Mouse (Mus musculus): Measurements from ENCODE around the gene Eml1. TPM values are rescaled to one million over a fixed set of nuclear protein-coding genes. Genes with fewer than 3 reads are reported as not detected.

Gene Eml1
- polyA plus RNA-seq, 1 experiment from 2014 or later: 63.7 TPM

DNA sequence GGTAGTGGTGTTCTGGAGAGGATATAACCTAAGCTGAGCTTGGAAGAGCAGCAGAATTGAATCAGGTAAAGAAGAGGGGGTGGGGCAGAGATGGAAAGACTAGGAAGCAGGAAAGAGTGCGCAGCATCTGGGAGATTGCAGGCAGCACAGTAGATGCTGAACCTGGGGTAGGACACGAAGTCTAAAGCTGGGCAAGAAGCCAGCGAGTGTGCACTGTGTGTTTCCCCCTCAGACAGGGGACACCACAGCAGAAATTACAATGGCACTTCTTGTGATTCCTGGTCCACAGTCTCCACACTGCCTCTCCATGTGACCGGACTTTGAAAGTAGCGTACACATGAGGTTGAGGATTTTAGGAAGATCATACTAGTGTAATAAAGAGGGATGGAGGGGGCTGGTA is 79.8 kb downstream of the Eml1 start:
- H3K36me3 ChIP-seq: no peaks in the 10 kb centered on the region
- H3K4me3 ChIP-seq (replicated peaks): no peak overlapping the region
- H3K4me1 ChIP-seq (replicated peaks): peaks cover 10% of the 10 kb centered on the region
- 67% methylated on average over 5 of the region's 5 CpGs for WGBS
- peak overlapping the region; percentile 22; the same call in 1 of the 2 replicates for H3K27ac ChIP-seq
- no peaks in the 10 kb centered on the region for H3K27me3 ChIP-seq (replicated peaks)
- H3K9me3 ChIP-seq: no peaks in the 10 kb centered on the region
- H3K4me2 ChIP-seq (replicated peaks): no peak overlapping the region
- ATAC-seq: no peak
- no peak overlapping the region for H3K9ac ChIP-seq

DNA sequence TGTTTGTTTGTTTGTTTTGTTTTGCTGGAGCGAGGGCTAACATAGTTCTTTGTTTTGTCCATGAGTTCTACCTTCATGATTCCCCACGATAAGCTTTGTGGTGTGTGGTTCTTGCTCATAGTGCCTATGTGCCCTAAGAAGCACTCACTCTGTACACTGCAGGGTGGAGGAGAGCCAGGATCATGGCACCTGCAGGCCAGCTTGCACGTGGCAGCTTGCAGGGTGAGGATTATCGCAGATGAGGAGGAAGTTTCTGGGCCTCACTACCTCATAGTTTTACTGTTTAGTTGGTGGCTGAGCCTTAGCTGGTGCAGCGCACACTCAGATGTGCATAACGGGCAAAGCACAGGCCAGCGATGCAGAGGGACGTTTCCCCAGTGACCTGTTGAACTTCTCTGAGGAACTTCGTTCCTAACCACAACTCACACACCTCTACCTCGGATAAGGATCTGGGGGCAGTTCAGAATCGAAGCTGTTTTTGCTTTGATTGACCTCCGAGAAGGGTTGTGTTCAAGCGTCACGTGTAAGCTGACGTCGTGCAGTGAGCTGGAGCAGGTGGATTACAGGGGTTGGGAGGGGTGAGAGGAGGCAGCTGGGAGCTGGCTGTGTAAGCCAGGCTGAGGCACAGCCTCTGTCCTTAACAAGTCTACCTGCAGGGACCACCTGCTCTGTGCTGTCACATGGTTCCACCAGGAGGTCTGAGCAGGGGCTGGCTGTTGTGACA is 81.6 kb downstream of the Eml1 start:
- Histone ChIP-seq H3K4me1 (replicated peaks) (peaks cover 10% of the 10 kb centered on the region), H3K27ac (no peak overlapping the region), H3K36me3 (no peaks in the 10 kb centered on the region), H3K4me2 (replicated peaks) (0 out of 2 replicates have a peak overlapping the region, but pooled peaks have one; percentile 13), H3K27me3 (replicated peaks) (no peaks in the 10 kb centered on the region), H3K9me3 (no peaks in the 10 kb centered on the region), H3K9ac (no peak overlapping the region), H3K4me3 (replicated peaks) (no peak overlapping the region)
- WGBS: 49% methylated on average over 16 of the region's 16 CpGs
- ATAC-seq: peak; percentile 77

GRCm38 (mm10) chr12:108453561-108454044 is 82.8 kb downstream of the Eml1 start:
- Histone ChIP-seq H3K27ac (no peak overlapping the region), H3K36me3 (no peaks in the 10 kb centered on the region)

DNA sequence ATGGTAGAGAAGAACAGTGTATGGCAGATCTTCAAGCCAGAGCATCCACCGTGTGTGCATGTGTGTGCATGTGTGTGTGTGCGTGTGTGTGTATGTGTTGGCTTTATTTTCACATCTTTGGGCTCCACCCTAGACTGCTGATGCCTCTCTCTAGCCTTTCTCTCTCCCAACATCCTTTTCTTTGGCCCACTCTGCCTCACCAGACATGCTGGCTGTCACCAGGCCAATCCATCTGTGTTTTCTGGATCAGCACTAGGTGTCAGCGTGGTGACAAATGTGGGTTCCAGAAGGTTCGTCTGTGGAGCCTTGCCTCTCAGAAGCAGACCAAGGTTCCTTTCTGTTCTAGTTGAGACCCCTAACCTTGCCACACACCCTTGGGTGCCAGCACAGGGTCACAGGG is 84.2 kb downstream of the Eml1 start:
- Histone ChIP-seq H3K4me2 (replicated peaks) (no peak overlapping the region), H3K9me3 (no peaks in the 10 kb centered on the region), H3K4me1 (replicated peaks) (peaks cover 5% of the 10 kb centered on the region; the same call in 1 of the 2 replicates), H3K9ac (no peak overlapping the region), H3K36me3 (no peaks in the 10 kb centered on the region), H3K27me3 (replicated peaks) (no peaks in the 10 kb centered on the region), H3K27ac (no peak overlapping the region), H3K4me3 (replicated peaks) (no peak overlapping the region)
- no peak for ATAC-seq
- WGBS: 83% methylated on average over 4 of the region's 4 CpGs

More at GRCm38 (mm10) chr12:108453561-108454044, 82.8 kb downstream of the Eml1 start:
- H3K27me3 ChIP-seq (replicated peaks): no peaks in the 10 kb centered on the region
- peaks cover 10% of the 10 kb centered on the region for H3K4me1 ChIP-seq (replicated peaks)
- 78% methylated on average over 8 of the region's 8 CpGs for WGBS
- no peaks in the 10 kb centered on the region for H3K9me3 ChIP-seq
- ATAC-seq: no peak
- H3K4me2 ChIP-seq (replicated peaks): no peak overlapping the region
- no peak overlapping the region for H3K4me3 ChIP-seq (replicated peaks)
- H3K9ac ChIP-seq: no peak overlapping the region

DNA sequence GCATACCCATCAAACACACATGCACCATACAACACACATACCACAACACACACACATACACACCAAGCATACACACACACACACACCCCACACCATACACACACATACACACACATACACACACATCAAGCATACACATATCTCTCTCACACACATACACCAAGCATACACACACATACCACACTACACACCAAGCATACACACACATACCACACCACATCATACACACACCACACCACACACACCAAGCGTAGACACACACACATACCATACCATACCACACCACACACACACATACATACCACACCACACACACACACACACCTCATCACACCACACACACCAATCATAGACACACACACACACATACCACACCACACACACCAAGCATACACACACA is 102.1 kb downstream of the Eml1 start:
- no peak for ATAC-seq
- 88% methylated on average over 1 of the region's 1 CpGs for WGBS

DNA sequence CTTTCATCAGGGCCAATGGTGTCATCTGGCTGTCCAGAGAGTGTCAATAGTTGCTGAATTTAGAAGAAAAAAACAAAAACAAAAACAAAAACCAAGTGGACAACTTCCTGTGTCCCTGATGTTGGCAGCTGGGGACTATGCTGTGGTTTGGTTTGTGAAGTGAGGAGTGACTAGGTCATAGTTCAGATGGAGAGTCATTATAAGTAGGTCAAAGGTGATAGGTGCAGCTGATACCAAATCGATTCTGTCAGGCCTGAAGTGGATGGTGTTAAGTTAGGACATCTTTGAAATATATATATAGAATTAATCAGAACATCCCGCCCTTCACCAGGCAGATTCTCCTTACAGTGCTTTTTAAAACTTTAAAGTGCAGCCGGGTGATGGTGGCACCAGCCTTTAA is 103.7 kb downstream of the Eml1 start:
- Histone ChIP-seq H3K4me2 (replicated peaks) (no peak overlapping the region), H3K4me3 (replicated peaks) (no peak overlapping the region), H3K9me3 (no peaks in the 10 kb centered on the region), H3K27ac (no peak overlapping the region), H3K36me3 (no peaks in the 10 kb centered on the region), H3K4me1 (replicated peaks) (no peaks in the 10 kb centered on the region), H3K27me3 (replicated peaks) (no peaks in the 10 kb centered on the region), H3K9ac (no peak overlapping the region)
- no peak for ATAC-seq
- 76% methylated on average over 3 of the region's 3 CpGs for WGBS

More for the DNA sequence above, 102.1 kb downstream of the Eml1 start:
- Histone ChIP-seq H3K4me2 (replicated peaks) (no peak overlapping the region), H3K9ac (no peak overlapping the region), H3K36me3 (no peaks in the 10 kb centered on the region), H3K4me3 (replicated peaks) (no peak overlapping the region), H3K9me3 (no peaks in the 10 kb centered on the region), H3K27me3 (replicated peaks) (no peaks in the 10 kb centered on the region), H3K4me1 (replicated peaks) (no peaks in the 10 kb centered on the region), H3K27ac (no peak overlapping the region)

DNA sequence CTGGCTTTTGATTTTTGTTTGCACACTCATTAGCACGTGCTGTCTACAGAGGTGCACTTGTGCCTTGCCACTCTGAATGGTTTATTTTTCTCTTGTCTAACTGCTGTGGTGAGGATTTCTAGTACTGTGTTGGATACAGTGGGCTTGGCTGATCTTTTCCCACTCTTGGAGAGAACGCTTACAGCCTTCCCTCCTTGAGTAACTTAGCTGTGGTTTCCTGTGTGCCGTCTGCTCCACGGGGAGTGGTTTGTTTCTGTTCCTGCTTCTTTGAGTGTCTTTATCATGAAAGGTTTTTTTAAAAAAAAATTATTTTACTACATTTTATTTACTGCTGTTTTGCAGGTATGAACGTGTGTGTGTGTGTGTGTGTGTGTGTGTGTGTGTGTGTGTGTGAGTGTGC is 108.0 kb downstream of the Eml1 start:
- no peaks in the 10 kb centered on the region; the same call in 1 of the 2 replicates for H3K4me1 ChIP-seq (replicated peaks)
- no peak overlapping the region for H3K27ac ChIP-seq
- no peak for ATAC-seq
- no peaks in the 10 kb centered on the region for H3K9me3 ChIP-seq
- H3K36me3 ChIP-seq: no peaks in the 10 kb centered on the region
- no peaks in the 10 kb centered on the region for H3K27me3 ChIP-seq (replicated peaks)
- no peak overlapping the region for H3K4me3 ChIP-seq (replicated peaks)
- WGBS: 59% methylated on average over 5 of the region's 5 CpGs
- H3K9ac ChIP-seq: no peak overlapping the region
- H3K4me2 ChIP-seq (replicated peaks): no peak overlapping the region

- Histone ChIP-seq H3K4me2 (replicated peaks) (no peak overlapping the region), H3K36me3 (no peaks in the 10 kb centered on the region), H3K4me3 (replicated peaks) (no peak overlapping the region), H3K27ac (no peak overlapping the region), H3K4me1 (replicated peaks) (no peaks in the 10 kb centered on the region; the same call in 1 of the 2 replicates), H3K9ac (no peak overlapping the region), H3K27me3 (replicated peaks) (no peaks in the 10 kb centered on the region), H3K9me3 (no peaks in the 10 kb centered on the region)
- 31% methylated on average over 9 of the region's 9 CpGs for WGBS
- ATAC-seq: no peak
These were observed 110.1 kb downstream of the Eml1 start for GRCm38 (mm10) chr12:108480704-108481365.

GRCm38 (mm10) chr12:108489076-108489475 is 118.3 kb downstream of the Eml1 start:
- Histone ChIP-seq H3K36me3 (no peaks in the 10 kb centered on the region), H3K27me3 (replicated peaks) (no peaks in the 10 kb centered on the region), H3K4me2 (replicated peaks) (no peak overlapping the region), H3K27ac (no peak overlapping the region), H3K9me3 (no peaks in the 10 kb centered on the region), H3K9ac (no peak overlapping the region), H3K4me3 (replicated peaks) (no peak overlapping the region), H3K4me1 (replicated peaks) (peaks cover 8% of the 10 kb centered on the region)
- 83% methylated on average over 5 of the region's 5 CpGs for WGBS
- ATAC-seq: no peak

DNA sequence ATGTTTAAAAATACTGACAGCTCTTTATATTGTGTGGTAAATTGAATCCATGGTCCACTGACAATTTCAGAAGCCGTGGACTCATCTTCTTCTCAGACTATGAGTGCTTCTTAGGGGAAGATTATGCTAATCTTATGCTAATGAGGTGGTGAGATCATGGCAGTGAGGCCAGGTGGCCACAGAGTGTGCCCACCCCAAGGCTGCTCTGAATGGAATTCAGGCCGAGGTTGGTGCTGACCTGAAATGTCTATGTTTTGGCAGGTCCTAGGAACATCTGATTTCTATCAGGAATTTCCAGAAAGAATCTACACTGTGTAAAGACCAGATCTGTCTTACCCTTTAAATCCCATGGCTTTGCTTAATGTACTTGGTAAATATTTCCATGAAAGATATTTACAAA is 119.0 kb downstream of the Eml1 start:
- H3K4me2 ChIP-seq (replicated peaks): no peak overlapping the region
- WGBS: 57% methylated on average over 2 of the region's 2 CpGs
- ATAC-seq: no peak
- no peak overlapping the region for H3K9ac ChIP-seq
- no peaks in the 10 kb centered on the region for H3K9me3 ChIP-seq
- H3K4me1 ChIP-seq (replicated peaks): peaks cover 8% of the 10 kb centered on the region
- H3K36me3 ChIP-seq: no peaks in the 10 kb centered on the region
- H3K4me3 ChIP-seq (replicated peaks): no peak overlapping the region
- no peak overlapping the region for H3K27ac ChIP-seq
- no peaks in the 10 kb centered on the region for H3K27me3 ChIP-seq (replicated peaks)

DNA sequence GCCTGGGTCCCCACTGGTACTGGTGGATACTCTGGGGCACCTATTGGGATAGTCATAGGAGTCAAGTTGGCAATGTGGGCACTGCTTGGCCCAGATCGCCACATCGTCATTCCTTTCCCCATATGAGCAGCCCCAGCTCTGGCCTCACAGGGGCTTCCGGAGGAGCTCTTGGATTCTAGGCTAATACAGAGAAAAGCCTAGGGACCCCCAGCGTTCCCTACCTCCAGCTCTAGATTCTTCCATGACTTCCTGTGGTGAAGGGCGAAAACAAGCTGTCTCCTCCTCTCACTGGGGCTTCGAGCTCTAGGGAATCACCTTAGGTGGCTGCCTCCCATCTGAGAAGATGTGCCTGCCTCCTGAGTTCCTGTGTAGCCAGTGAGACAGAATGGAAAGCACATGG is 119.6 kb downstream of the Eml1 start:
- Histone ChIP-seq H3K27me3 (replicated peaks) (no peaks in the 10 kb centered on the region), H3K4me3 (replicated peaks) (no peak overlapping the region), H3K27ac (no peak overlapping the region), H3K4me1 (replicated peaks) (peaks cover 10% of the 10 kb centered on the region), H3K36me3 (no peaks in the 10 kb centered on the region), H3K9ac (no peak overlapping the region), H3K4me2 (replicated peaks) (no peak overlapping the region), H3K9me3 (no peaks in the 10 kb centered on the region)
- no peak for ATAC-seq
- WGBS: 79% methylated on average over 6 of the region's 6 CpGs

GRCm38 (mm10) chr12:108490954-108491353 is 120.2 kb downstream of the Eml1 start:
- no peak overlapping the region for H3K4me3 ChIP-seq (replicated peaks)
- no peaks in the 10 kb centered on the region for H3K27me3 ChIP-seq (replicated peaks)
- H3K36me3 ChIP-seq: no peaks in the 10 kb centered on the region
- WGBS: 60% methylated on average over 7 of the region's 7 CpGs
- ATAC-seq: no peak
- no peaks in the 10 kb centered on the region for H3K9me3 ChIP-seq
- peaks cover 16% of the 10 kb centered on the region for H3K4me1 ChIP-seq (replicated peaks)
- no peak overlapping the region for H3K4me2 ChIP-seq (replicated peaks)
- no peak overlapping the region for H3K27ac ChIP-seq
- H3K9ac ChIP-seq: no peak overlapping the region
